Mouse (Mus musculus): ENCODE data around the gene Rpa2.

DNA sequence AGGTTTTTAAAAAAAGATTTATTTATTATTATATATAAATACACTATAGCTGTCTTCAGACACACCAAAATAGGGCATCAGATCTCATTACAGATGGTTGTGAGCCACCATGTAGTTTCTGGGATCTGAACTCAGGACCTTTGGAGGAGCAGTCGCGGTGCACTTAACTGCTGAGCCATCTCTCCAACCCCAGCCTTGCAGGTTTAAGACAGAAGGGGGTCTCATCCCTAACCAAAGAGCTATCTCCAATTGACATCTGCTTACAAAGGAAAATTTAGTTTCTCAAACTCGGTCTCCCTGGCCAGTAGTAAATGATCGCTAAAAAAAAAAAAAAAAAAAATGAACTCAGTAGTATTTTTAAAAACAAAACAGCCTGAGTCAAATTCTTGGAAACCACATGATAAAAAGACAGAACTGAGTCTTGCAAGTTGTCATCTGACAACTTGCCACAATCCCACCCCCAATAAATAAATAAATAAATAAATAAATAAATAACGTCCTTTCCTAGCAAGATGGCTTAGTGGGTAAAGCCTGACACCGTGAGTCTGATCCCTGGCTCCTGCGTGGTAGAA, 38.6 kb downstream of the Rpa2 start:
- no peak for TF ChIP-seq CTCF (IDR thresholded peaks at IDR 0.05; ENCODE audit: extremely low read depth, insufficient read depth, low read length)
- no peak for TF ChIP-seq POLR2A (IDR thresholded peaks at IDR 0.05; ENCODE audit: extremely low read depth, insufficient read depth, low read length)

Measured in cortical plate, adult 2 months (tissue).